Mouse (Mus musculus) forebrain, postnatal 0 days (tissue): ENCODE measurements around the gene Mrpl1. TPM values are rescaled to one million over a fixed set of nuclear protein-coding genes. Genes with fewer than 3 reads are reported as not detected.
A peak's percentile ranks its signal among the peaks of the same experiment; 100 is the strongest.

Source experiments
- ATAC-seq: fragments of 200-750 bp; cut with Nextera tagmentation; 2 replicates; pipeline ENCODE4 v1.8.0; 2017; ENCODE audit warnings: mild to moderate bottlenecking, moderate library complexity
- DNase-seq: peaks from one replicate; pipeline ENCODE4 v3.0.0-alpha.2; 2015
- H3K27ac ChIP-seq: fragments of 300-500 bp; sonication (generic); 2 replicates; pipeline ENCODE4 v1.5.1; 2014; ENCODE audit warnings: low read depth, mild to moderate bottlenecking, antibody characterized with exemption, low read length, moderate library complexity, mixed read lengths
- H3K27me3 ChIP-seq: fragments of 300-500 bp; sonication (generic); 2 replicates; pipeline ENCODE4 v1.6.1; 2014; ENCODE audit warnings: mild to moderate bottlenecking, low read length, mixed read lengths; ENCODE audit not compliant: insufficient read depth
- H3K36me3 ChIP-seq: fragments of 300-500 bp; sonication (generic); 2 replicates; pipeline ENCODE4 v1.6.1; 2014; ENCODE audit warnings: mild to moderate bottlenecking, moderate library complexity; ENCODE audit not compliant: insufficient read depth
- H3K4me1 ChIP-seq: fragments of 300-500 bp; sonication (generic); 2 replicates; pipeline ENCODE4 v1.6.1; 2014; ENCODE audit warnings: antibody characterized with exemption; ENCODE audit not compliant: insufficient read depth
- H3K4me2 ChIP-seq: fragments of 300-500 bp; sonication (generic); 2 replicates; pipeline ENCODE4 v1.6.1; 2014; ENCODE audit warnings: low read depth, mild to moderate bottlenecking, moderate library complexity
- H3K4me3 ChIP-seq: fragments of 300-500 bp; sonication (generic); 2 replicates; pipeline ENCODE4 v1.5.1; 2014; ENCODE audit warnings: low read depth, low read length, mixed read lengths
- H3K9ac ChIP-seq: fragments of 300-500 bp; sonication (generic); 2 replicates; pipeline ENCODE4 v1.6.1; 2014; ENCODE audit warnings: mild to moderate bottlenecking
- H3K9me3 ChIP-seq: fragments of 300-500 bp; sonication (generic); 2 replicates; pipeline ENCODE4 v1.6.1; 2016; ENCODE audit warnings: low read length
- CTCF ChIP-seq: sonication (generic); IDR thresholded peaks from 2 replicates; pipeline ENCODE4 v1.5.1; 2016; ENCODE audit warnings: antibody characterized with exemption, control low read depth, low read depth
- WGBS: fragments of 180-500 bp; shearing (Covaris S2); extraction: QIAGEN DNeasy Blood & Tissue Kit; methylation state at CpG from one replicate; pipeline ENCODE4 v1.1.7; 2014; 5-methylcytosine and 5-hydroxymethylcytosine counted together
- polyA plus RNA-seq: library from polyadenylated mRNA; unstranded; fragments of >200 nt; fragmentation: Nextera tagmentation; extraction: Ambion mirVana; gene quantifications from 2 replicates; pipeline ENCODE4 v1.2.1, GENCODE M21; 2015
- total RNA-seq: library from RNA; depleted of rRNA; stranded (reverse); fragments of >200 nt; gene quantifications from 2 replicates; pipeline ENCODE4 v1.2.3, GENCODE M21; 2014

Gene Mrpl1
- total and polyA plus RNA-seq, 2 experiments from 2014 or later, result 11.8 to 21.8 TPM

DNA sequence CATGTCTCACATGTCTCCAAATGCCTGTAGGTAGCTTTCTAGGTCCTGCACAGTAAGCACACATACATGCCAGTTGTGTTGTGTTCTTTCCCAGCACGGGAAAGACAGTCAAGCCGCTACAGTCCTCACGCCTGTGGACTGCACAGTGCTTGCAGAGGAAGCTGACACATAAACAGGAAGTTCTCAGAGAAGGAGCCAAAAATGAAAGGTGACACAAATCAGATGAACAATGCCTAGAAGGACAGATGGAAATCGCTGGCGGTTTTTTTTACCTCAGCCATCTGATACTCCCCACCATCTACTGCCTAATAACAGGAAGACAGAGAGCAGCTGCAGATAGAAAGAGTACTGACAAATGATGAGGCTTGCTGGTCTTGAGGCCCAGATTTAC lies 45.3 kb upstream of the Mrpl1 start, which contains the start of gene Cnot6l:
TSS of gene Cnot6l (minus strand) at position 151 of the 391 bp plus-strand sequence.
- H3K4me3 ChIP-seq, result peak within 1 kb of the TSS; percentile 93
- no peak for TF ChIP-seq CTCF
- no peaks in the 10 kb centered on the region for H3K27me3 ChIP-seq
- H3K4me1 ChIP-seq, result peaks cover 4% of the 10 kb centered on the region
- DNase-seq (no peak), ATAC-seq (no peak)
- no peaks in the 10 kb centered on the region for H3K36me3 ChIP-seq
- 51% methylated on average over 5 of the region's 5 CpGs for WGBS
- no peaks in the 10 kb centered on the region for H3K9me3 ChIP-seq
- peak within 1 kb of the TSS; percentile 99 for H3K27ac ChIP-seq
- peak within 1 kb of the TSS; percentile 72 for H3K4me2 ChIP-seq
- peak within 1 kb of the TSS; percentile 97 for H3K9ac ChIP-seq

DNA sequence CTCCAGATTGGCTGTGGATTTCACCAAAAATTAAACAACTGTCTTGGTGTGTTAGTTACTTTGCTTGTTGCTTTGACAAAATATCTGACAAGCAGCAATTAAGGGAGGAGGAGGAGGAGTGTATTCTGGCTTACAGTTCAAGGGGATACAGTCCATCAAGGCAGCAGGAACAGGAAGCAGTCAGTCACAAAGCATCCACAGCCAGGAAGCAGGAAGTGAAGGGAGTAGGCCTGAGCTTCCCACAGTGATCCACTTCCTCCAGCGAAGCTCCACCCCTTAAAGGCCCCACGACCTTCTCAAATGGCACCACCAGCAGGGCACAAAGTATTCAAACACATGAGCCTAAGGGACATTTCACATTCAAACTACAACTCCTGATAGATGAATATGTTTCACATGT lies 42.5 kb upstream of the Mrpl1 start:
- Histone ChIP-seq H3K4me2 (no peak overlapping the region), H3K36me3 (no peaks in the 10 kb centered on the region), H3K27ac (no peak overlapping the region), H3K9me3 (no peaks in the 10 kb centered on the region), H3K4me3 (no peak overlapping the region), H3K4me1 (no peaks in the 10 kb centered on the region), H3K27me3 (no peaks in the 10 kb centered on the region), H3K9ac (no peak overlapping the region)
- WGBS, result 81% methylated on average over 2 of the region's 2 CpGs
- no peak for TF ChIP-seq CTCF
- no peak for DNase-seq
- no peak for ATAC-seq

DNA sequence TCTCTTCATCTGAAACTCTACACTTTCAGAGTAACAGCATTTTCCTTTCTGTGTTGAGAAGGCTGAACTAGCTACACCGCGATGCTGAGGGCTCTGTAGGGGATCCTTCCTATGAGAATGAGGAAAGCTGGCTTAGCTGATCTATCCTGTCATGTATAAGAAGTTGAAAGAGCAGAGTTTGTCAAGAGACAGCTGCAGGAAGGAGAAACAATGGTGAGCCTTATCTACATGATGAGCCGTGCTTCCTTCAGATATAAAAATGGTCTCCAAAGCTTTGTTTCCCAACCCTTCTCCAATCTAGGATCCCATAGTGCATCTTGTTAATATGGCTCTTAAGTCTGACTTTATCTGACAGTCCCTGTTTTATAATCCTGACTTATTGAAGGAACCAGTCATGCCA lies 38.9 kb upstream of the Mrpl1 start:
- no peak for TF ChIP-seq CTCF
- Histone ChIP-seq H3K27ac (no peak overlapping the region), H3K27me3 (no peaks in the 10 kb centered on the region), H3K9ac (no peak overlapping the region), H3K36me3 (no peaks in the 10 kb centered on the region), H3K4me1 (no peaks in the 10 kb centered on the region), H3K4me3 (no peak overlapping the region), H3K9me3 (no peaks in the 10 kb centered on the region), H3K4me2 (no peak overlapping the region)
- 86% methylated on average over 3 of the region's 3 CpGs for WGBS
- DNase-seq, result no peak
- no peak for ATAC-seq

DNA sequence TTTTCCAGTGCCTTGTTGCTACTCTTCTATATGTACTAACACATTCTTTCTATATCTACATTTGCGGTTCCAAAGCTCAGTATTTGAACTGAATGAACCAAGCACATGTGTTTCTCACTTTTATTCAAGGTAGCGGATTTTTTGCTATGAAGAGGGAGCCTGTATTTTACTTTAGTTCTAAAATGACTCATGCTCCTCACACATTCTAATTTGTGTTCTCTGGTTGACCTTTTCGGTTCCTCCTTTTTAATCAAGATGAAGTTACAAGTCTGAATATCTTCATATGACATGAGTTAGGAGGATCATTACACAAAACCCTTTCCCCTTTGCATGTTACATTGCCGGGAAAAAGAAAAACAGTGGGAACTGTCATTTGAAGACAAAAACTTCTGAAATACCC lies 37.5 kb upstream of the Mrpl1 start:
- H3K27me3 ChIP-seq, result no peaks in the 10 kb centered on the region
- 92% methylated on average over 4 of the region's 4 CpGs for WGBS
- H3K4me3 ChIP-seq, result no peak overlapping the region
- no peaks in the 10 kb centered on the region for H3K9me3 ChIP-seq
- no peak for TF ChIP-seq CTCF
- H3K27ac ChIP-seq, result no peak overlapping the region
- no peak for ATAC-seq
- DNase-seq, result no peak
- no peaks in the 10 kb centered on the region for H3K36me3 ChIP-seq
- no peak overlapping the region for H3K9ac ChIP-seq
- no peaks in the 10 kb centered on the region for H3K4me1 ChIP-seq
- no peak overlapping the region for H3K4me2 ChIP-seq

DNA sequence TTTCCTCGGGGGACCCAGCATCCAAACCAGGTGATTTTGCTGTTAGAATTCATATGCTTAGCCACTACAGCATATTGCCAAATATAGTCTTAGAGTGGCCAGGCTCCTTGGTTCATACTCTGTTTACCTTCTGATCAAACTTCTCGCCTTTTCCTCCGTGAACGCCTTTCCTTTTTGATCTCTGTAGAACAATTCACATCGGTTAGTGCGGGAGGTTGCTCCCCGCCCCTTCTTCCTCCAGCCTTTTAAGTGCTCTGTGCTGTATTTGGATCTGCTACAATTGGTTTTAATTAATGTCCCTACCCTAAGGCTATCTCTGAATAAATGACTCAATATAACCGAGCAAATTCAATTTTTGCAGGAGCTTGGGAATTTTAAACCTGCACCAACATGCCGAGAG lies 33.2 kb upstream of the Mrpl1 start:
- H3K27me3 ChIP-seq, result no peaks in the 10 kb centered on the region
- H3K9ac ChIP-seq, result no peak overlapping the region
- no peak overlapping the region for H3K4me2 ChIP-seq
- no peaks in the 10 kb centered on the region for H3K36me3 ChIP-seq
- DNase-seq, result no peak
- ATAC-seq, result no peak
- no peak overlapping the region for H3K4me3 ChIP-seq
- no peak overlapping the region for H3K27ac ChIP-seq
- WGBS, result 42% methylated on average over 9 of the region's 9 CpGs
- no peaks in the 10 kb centered on the region for H3K9me3 ChIP-seq
- no peak for TF ChIP-seq CTCF
- H3K4me1 ChIP-seq, result no peaks in the 10 kb centered on the region

DNA sequence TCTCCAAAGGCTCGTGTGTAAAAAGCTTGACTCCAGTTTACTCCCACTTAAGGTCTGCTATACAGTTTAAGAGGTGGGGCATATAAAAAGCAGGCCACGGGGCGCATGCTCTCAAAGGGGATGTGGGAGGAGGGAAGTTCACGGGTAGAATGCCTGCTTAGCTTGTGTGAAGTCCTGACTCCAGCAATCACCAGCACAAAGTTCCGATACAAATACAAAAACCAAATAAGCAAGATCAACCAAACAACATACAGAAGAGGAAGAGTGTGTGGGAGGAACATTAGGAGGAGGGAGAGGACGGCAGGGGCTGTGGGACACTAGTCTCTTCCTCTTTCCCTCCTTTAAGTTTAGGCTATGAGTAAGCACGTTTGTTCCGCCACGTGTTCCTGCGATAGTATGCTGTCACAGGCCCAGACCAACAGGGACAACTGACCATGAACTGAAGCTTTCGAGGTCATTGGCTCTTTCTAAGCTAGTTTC lies 32.4 kb upstream of the Mrpl1 start:
- TF ChIP-seq CTCF, result no peak
- Histone ChIP-seq H3K4me1 (no peaks in the 10 kb centered on the region), H3K4me3 (no peak overlapping the region), H3K27me3 (no peaks in the 10 kb centered on the region), H3K4me2 (no peak overlapping the region), H3K9ac (no peak overlapping the region), H3K9me3 (no peaks in the 10 kb centered on the region), H3K27ac (no peak overlapping the region), H3K36me3 (no peaks in the 10 kb centered on the region)
- ATAC-seq (no peak), DNase-seq (no peak)
- 77% methylated on average over 11 of the region's 11 CpGs for WGBS

DNA sequence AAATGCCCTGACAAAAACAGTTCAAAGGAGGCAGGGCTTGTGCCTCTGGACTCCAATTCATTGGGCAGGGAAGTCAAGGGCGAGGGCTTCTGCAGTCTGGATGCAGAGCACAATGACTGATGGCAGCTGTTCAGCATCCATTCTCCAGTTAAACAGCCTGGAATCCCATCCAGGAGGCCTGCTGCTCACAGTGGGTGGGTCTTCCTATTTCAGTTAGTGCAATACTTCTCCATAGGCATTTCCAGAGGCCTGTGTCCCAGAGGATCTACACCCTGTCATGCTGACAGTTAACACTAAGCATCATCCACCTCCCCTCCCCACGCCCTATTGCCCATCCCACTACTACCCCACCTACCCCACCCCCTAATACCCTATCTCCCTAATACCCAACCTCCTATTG lies 26.1 kb upstream of the Mrpl1 start:
- Histone ChIP-seq H3K27me3 (no peaks in the 10 kb centered on the region), H3K27ac (no peak overlapping the region), H3K9ac (no peak overlapping the region), H3K4me3 (no peak overlapping the region), H3K4me2 (no peak overlapping the region), H3K36me3 (no peaks in the 10 kb centered on the region), H3K9me3 (no peaks in the 10 kb centered on the region), H3K4me1 (no peaks in the 10 kb centered on the region)
- no peak for ATAC-seq
- TF ChIP-seq CTCF, result no peak
- no peak for DNase-seq
- WGBS, result 73% methylated on average over 2 of the region's 2 CpGs

DNA sequence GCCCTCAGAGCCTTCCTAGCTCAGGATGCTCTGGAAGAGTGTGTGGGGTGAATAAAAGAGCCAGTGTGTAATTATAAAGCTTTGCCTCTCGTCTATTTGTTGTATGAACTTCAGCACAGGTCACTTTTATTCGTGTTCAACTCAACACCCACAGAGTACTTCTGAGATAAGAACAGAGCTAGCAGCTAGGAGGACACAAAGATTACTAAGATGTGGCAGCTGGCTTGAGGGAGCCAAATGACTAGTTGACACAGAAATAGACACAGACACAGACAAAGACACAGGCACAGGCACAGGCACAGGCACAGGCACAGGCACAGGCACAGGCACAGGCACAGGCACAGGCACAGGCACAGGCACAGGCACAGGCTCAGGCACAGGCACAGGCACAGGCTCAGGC lies 25.3 kb upstream of the Mrpl1 start:
- WGBS, result 51% methylated on average over 2 of the region's 2 CpGs
- no peaks in the 10 kb centered on the region for H3K9me3 ChIP-seq
- no peak overlapping the region for H3K27ac ChIP-seq
- no peak overlapping the region for H3K4me2 ChIP-seq
- TF ChIP-seq CTCF, result no peak
- H3K4me1 ChIP-seq, result no peaks in the 10 kb centered on the region
- DNase-seq (no peak), ATAC-seq (no peak)
- H3K4me3 ChIP-seq, result no peak overlapping the region
- no peaks in the 10 kb centered on the region for H3K27me3 ChIP-seq
- H3K36me3 ChIP-seq, result no peaks in the 10 kb centered on the region
- H3K9ac ChIP-seq, result no peak overlapping the region
